Mouse (Mus musculus) MEL (cell line): Measurements from ENCODE around the gene Tubgcp4. TPM values are rescaled to one million over a fixed set of nuclear protein-coding genes. Genes with fewer than 3 reads are reported as not detected.
A peak's percentile ranks its signal among the peaks of the same experiment; 100 is the strongest.

Source experiments
- DNase-seq: peaks from one replicate; pipeline ENCODE4 v3.0.0; 2011; ENCODE audit warnings: low read depth, low spot score
- H3K27ac ChIP-seq: 2 replicates; pipeline ENCODE4 v1.5.1; 2012; ENCODE audit warnings: low read depth, mild to moderate bottlenecking, control low read depth, low read length, moderate library complexity; ENCODE audit not compliant: control insufficient read depth
- H3K27me3 ChIP-seq, 2 experiments: fragments of 150-350 bp in 1 of 2; sonication (generic) in 1 of 2; 2 replicates each; pipeline ENCODE4 v1.6.1; 2012; ENCODE audit warnings: low read length in 2 of 2, mild to moderate bottlenecking in 2 of 2, improper control_type of control experiment in 1 of 2, moderate library complexity in 1 of 2; ENCODE audit not compliant: insufficient read depth in 2 of 2, control insufficient read depth in 1 of 2
- H3K36me3 ChIP-seq, 2 experiments: 2 replicates each; pipeline ENCODE4 v1.6.1; 2012 to 2014; ENCODE audit warnings: low read length in 2 of 2, improper control_type of control experiment in 1 of 2, inconsistent platforms in 1 of 2, mild to moderate bottlenecking in 1 of 2; ENCODE audit not compliant: insufficient read depth in 2 of 2, control insufficient read depth in 1 of 2
- H3K4me1 ChIP-seq, 2 experiments: fragments of 150-350 bp in 1 of 2; sonication (generic) in 1 of 2; 2 replicates each; pipeline ENCODE4 v1.6.1; 2012; ENCODE audit warnings: low read length in 2 of 2, improper control_type of control experiment in 1 of 2, mild to moderate bottlenecking in 1 of 2; ENCODE audit not compliant: insufficient read depth in 2 of 2, control insufficient read depth in 1 of 2
- H3K4me3 ChIP-seq, 2 experiments: fragments of 150-350 bp in 1 of 2; sonication (generic) in 1 of 2; 2 replicates each; pipeline ENCODE4 v1.5.1; 2012; ENCODE audit warnings: low read depth in 2 of 2, low read length in 2 of 2, mild to moderate bottlenecking in 2 of 2, moderate library complexity in 2 of 2, control low read depth in 1 of 2, improper control_type of control experiment in 1 of 2; ENCODE audit not compliant: control insufficient read depth in 1 of 2, insufficient read depth in 1 of 2
- H3K79me2 ChIP-seq: 2 replicates; pipeline ENCODE4 v1.6.1; 2012; ENCODE audit warnings: mild to moderate bottlenecking, low read length, moderate library complexity; ENCODE audit not compliant: control insufficient read depth, poor library complexity, insufficient read depth
- H3K9ac ChIP-seq: 2 replicates; pipeline ENCODE4 v1.6.1; 2012; ENCODE audit warnings: low read depth, mild to moderate bottlenecking, control low read depth, low read length, moderate library complexity; ENCODE audit not compliant: control insufficient read depth, poor library complexity, severe bottlenecking
- H3K9me3 ChIP-seq: fragments of 150-350 bp; sonication (generic); replicated peaks from 2 replicates; pipeline ENCODE4 v1.6.1; 2012; ENCODE audit warnings: mild to moderate bottlenecking, low read length, improper control_type of control experiment, moderate library complexity; ENCODE audit not compliant: insufficient read depth
- BHLHE40 ChIP-seq: IDR thresholded peaks from 2 replicates; pipeline ENCODE4 v1.6.1; 2012; ENCODE audit warnings: low read depth, mild to moderate bottlenecking, inconsistent platforms, low read length, improper control_type of control experiment, borderline replicate concordance
- CHD1 ChIP-seq: IDR thresholded peaks from 2 replicates; pipeline ENCODE4 v1.6.1; 2012; ENCODE audit warnings: low read depth, mild to moderate bottlenecking, inconsistent platforms, low read length, improper control_type of control experiment
- E2F4 ChIP-seq: IDR thresholded peaks from 2 replicates; pipeline ENCODE4 v1.6.1; 2011; ENCODE audit warnings: low read depth, low read length, improper control_type of control experiment, borderline replicate concordance
- ELF1 ChIP-seq: IDR thresholded peaks from 2 replicates; pipeline ENCODE4 v1.6.1; 2014; ENCODE audit warnings: low read depth, mild to moderate bottlenecking, inconsistent platforms, low read length, improper control_type of control experiment, moderate library complexity
- ETS1 ChIP-seq: IDR thresholded peaks from 2 replicates; pipeline ENCODE4 v1.6.1; 2012; ENCODE audit warnings: low read depth, mild to moderate bottlenecking, inconsistent platforms, low read length, improper control_type of control experiment, moderate library complexity
- GATA1 ChIP-seq: IDR thresholded peaks from 2 replicates; pipeline ENCODE4 v1.6.1; 2011; ENCODE audit warnings: low read depth, low read length, improper control_type of control experiment
- HCFC1 ChIP-seq: IDR thresholded peaks from 2 replicates; pipeline ENCODE4 v1.6.1; 2012; ENCODE audit warnings: low read depth, mild to moderate bottlenecking, inconsistent platforms, low read length, improper control_type of control experiment, moderate library complexity
- JUND ChIP-seq: IDR thresholded peaks from 2 replicates; pipeline ENCODE4 v1.6.1; 2011; ENCODE audit warnings: low read depth, mild to moderate bottlenecking, improper control_type of control experiment, low read length
- KAT2A ChIP-seq: conservative IDR thresholded peaks from 2 replicates; pipeline ENCODE4 v1.6.1; 2012; ENCODE audit warnings: low read depth, low read length, improper control_type of control experiment, inconsistent platforms
- MAX ChIP-seq: IDR thresholded peaks from 2 replicates; pipeline ENCODE4 v1.6.1; 2011; ENCODE audit warnings: low read length, improper control_type of control experiment
- MAZ ChIP-seq: IDR thresholded peaks from 2 replicates; pipeline ENCODE4 v1.6.1; 2012; ENCODE audit warnings: low read depth, mild to moderate bottlenecking, inconsistent platforms, low read length, improper control_type of control experiment
- MXI1 ChIP-seq: IDR thresholded peaks from 2 replicates; pipeline ENCODE4 v1.6.1; 2011; ENCODE audit warnings: mild to moderate bottlenecking, low read depth, low read length, improper control_type of control experiment
- MYB ChIP-seq: IDR thresholded peaks from 2 replicates; pipeline ENCODE4 v1.6.1; 2011; ENCODE audit warnings: mild to moderate bottlenecking, low read depth, low read length, improper control_type of control experiment
- MYC ChIP-seq: IDR thresholded peaks from 2 replicates; pipeline ENCODE4 v1.6.1; 2011; ENCODE audit warnings: low read depth, mild to moderate bottlenecking, low read length, improper control_type of control experiment, moderate library complexity
- POLR2A ChIP-seq, 2 experiments: IDR thresholded peaks; 2 replicates each; pipeline ENCODE4 v1.6.1; 2011 to 2012; ENCODE audit warnings: low read length in 2 of 2, mild to moderate bottlenecking in 2 of 2, control low read depth in 1 of 2, improper control_type of control experiment in 1 of 2, low read depth in 1 of 2, moderate library complexity in 1 of 2; ENCODE audit not compliant: control insufficient read depth in 1 of 2, insufficient read depth in 1 of 2, poor library complexity in 1 of 2
- POLR2AphosphoS2 ChIP-seq: IDR thresholded peaks from 2 replicates; pipeline ENCODE4 v1.6.1; 2011; ENCODE audit warnings: low read length, improper control_type of control experiment
- RAD21 ChIP-seq: IDR thresholded peaks from 2 replicates; pipeline ENCODE4 v1.6.1; 2011; ENCODE audit warnings: mild to moderate bottlenecking, low read depth, low read length, improper control_type of control experiment
- RCOR1 ChIP-seq: IDR thresholded peaks from 2 replicates; pipeline ENCODE4 v1.6.1; 2012; ENCODE audit warnings: low read depth, mild to moderate bottlenecking, inconsistent platforms, low read length, improper control_type of control experiment
- SIN3A ChIP-seq: IDR thresholded peaks from 2 replicates; pipeline ENCODE4 v1.6.1; 2012; ENCODE audit warnings: low read length, improper control_type of control experiment, inconsistent platforms
- SMC3 ChIP-seq: IDR thresholded peaks from 2 replicates; pipeline ENCODE4 v1.6.1; 2011; ENCODE audit warnings: low read depth, low read length, improper control_type of control experiment
- TAL1 ChIP-seq: IDR thresholded peaks from 2 replicates; pipeline ENCODE4 v1.6.1; 2012; ENCODE audit warnings: mild to moderate bottlenecking, inconsistent platforms, low read length, moderate library complexity, mixed read lengths
- TCF12 ChIP-seq: IDR thresholded peaks from 2 replicates; pipeline ENCODE4 v1.6.1; 2014; ENCODE audit warnings: low read depth, mild to moderate bottlenecking, inconsistent platforms, low read length, improper control_type of control experiment, moderate library complexity
- USF2 ChIP-seq, 2 experiments: IDR thresholded peaks; 2 replicates each; pipeline ENCODE4 v1.6.1; 2011 to 2012; ENCODE audit warnings: improper control_type of control experiment in 2 of 2, low read length in 2 of 2, borderline replicate concordance in 1 of 2, inconsistent platforms in 1 of 2, low read depth in 1 of 2, mild to moderate bottlenecking in 1 of 2; ENCODE audit not compliant: insufficient read depth in 1 of 2
- ZMIZ1 ChIP-seq: IDR thresholded peaks from 2 replicates; pipeline ENCODE4 v1.6.1; 2012; ENCODE audit warnings: low read depth, mild to moderate bottlenecking, inconsistent platforms, low read length, improper control_type of control experiment, moderate library complexity
- ZNF384 ChIP-seq: IDR thresholded peaks from 2 replicates; pipeline ENCODE4 v1.6.1; 2012; ENCODE audit warnings: low read depth, mild to moderate bottlenecking, inconsistent platforms, low read length, improper control_type of control experiment
- polyA plus RNA-seq, 2 experiments: library from polyadenylated mRNA; stranded (reverse) in 1 of 2; unstranded in 1 of 2; fragments of >175 nt in 1 of 2; fragments of >200 nt in 1 of 2; gene quantifications; 2 replicates each; pipeline versions ENCODE4 v1.2.1 to v1.2.4; 2012; ENCODE audit warnings: low replicate concordance in 2 of 2, low read depth in 1 of 2; ENCODE audit not compliant: insufficient read length in 2 of 2, insufficient read depth in 1 of 2, missing spikeins in 1 of 2
- total RNA-seq: library from RNA; depleted of rRNA; stranded (reverse); fragments of 300-350 nt; gene quantifications from 2 replicates; pipeline ENCODE4 v1.2.3, GENCODE M21; 2012

Tubgcp4 gene
- total and polyA plus RNA-seq, 3 experiments, result 31.3 to 38.9 TPM; not detected in 1

DNA sequence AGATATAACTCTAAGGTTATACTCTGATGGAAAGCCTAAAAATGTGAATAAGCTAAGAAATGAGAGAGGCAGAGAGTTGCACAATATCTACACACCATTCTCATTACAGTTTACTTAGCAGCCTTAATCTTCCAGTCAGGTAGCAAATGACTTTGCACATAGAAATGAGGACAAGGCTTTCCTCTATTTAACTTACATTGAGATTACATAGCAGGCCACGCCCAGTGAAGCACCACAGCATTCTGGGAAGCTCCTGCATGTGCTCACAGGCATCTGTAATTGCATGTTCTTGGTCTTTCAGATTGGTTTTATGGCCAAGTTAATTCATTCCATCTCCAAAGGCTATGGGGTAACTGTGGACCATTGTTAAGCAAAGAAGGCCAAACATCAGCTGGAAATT lies 37.6 kb upstream of the Tubgcp4 start:
- Histone ChIP-seq H3K4me3 (no peak overlapping the region), H3K4me1 (peaks cover 3 to 6% of the 10 kb centered on the region in 2 experiments; a peak in 2 of 4 replicates), H3K9ac (no peak overlapping the region), H3K27me3 (no peaks in the 10 kb centered on the region), H3K36me3 (peaks cover 0 to 9% of the 10 kb centered on the region in 2 experiments; a peak in 2 of 4 replicates), H3K9me3 (no peaks in the 10 kb centered on the region), H3K27ac (no peak overlapping the region), H3K79me2 (peaks cover 4% of the 10 kb centered on the region)
- peak; percentile 45 for DNase-seq
- TF ChIP-seq KAT2A (no peak), MYC (peak; percentile 63; the same call in 1 of the 2 replicates), ELF1 (no peak), MAX (0 out of 2 replicates have a peak, but pooled peaks have one; percentile 27)

- peaks cover 31% of the 10 kb centered on the region for H3K79me2 ChIP-seq
- peak; percentile 42 for DNase-seq
- no peak overlapping the region for H3K9ac ChIP-seq
- peaks cover 0 to 20% of the 10 kb centered on the region in 2 experiments; a peak in 2 of 4 replicates for H3K36me3 ChIP-seq
- H3K9me3 ChIP-seq, result no peaks in the 10 kb centered on the region
- peaks cover 6 to 13% of the 10 kb centered on the region in 2 experiments for H3K4me1 ChIP-seq
- H3K27me3 ChIP-seq, result no peaks in the 10 kb centered on the region
- no peak overlapping the region for H3K4me3 ChIP-seq
- no peak for TF ChIP-seq SIN3A
- TF ChIP-seq JUND, result no peak
- TF ChIP-seq CHD1, result no peak
- no peak for TF ChIP-seq SMC3
- TF ChIP-seq USF2 (IDR thresholded peaks at IDR 0.05; ENCODE audit: borderline replicate concordance in 1 of 2, insufficient read depth in 1 of 2, low read depth in 1 of 2, low read length in 2 of 2), result no peak
- TF ChIP-seq POLR2AphosphoS2, result 0 out of 2 replicates have a peak, but pooled peaks have one; percentile 25
- TF ChIP-seq HCFC1, result no peak
- no peak for TF ChIP-seq ETS1
- 0 out of 4 replicates have a peak, but pooled peaks of 1 of the 2 experiments have one; percentile 20 for TF ChIP-seq POLR2A (IDR thresholded peaks at IDR 0.05; ENCODE audit: control insufficient read depth in 1 of 2, insufficient read depth in 1 of 2, low read depth in 1 of 2, low read length in 2 of 2, poor library complexity in 1 of 2)
- TF ChIP-seq, all 39 proteins: peak for 2
- no peak overlapping the region for H3K27ac ChIP-seq
Observed at GRCm38 (mm10) chr2:121137371-121137770, 33.1 kb upstream of the Tubgcp4 start.

- peaks cover 0 to 26% of the 10 kb centered on the region in 2 experiments; a peak in 2 of 4 replicates for H3K36me3 ChIP-seq
- peak; percentile 76 for DNase-seq
- no peaks in the 10 kb centered on the region for H3K27me3 ChIP-seq
- peak overlapping the region; percentile 85 for H3K27ac ChIP-seq
- peaks cover 5 to 14% of the 10 kb centered on the region in 2 experiments; a peak in 3 of 4 replicates for H3K4me1 ChIP-seq
- H3K9me3 ChIP-seq, result no peaks in the 10 kb centered on the region
- H3K4me3 ChIP-seq, result peak overlapping the region; percentile 84 to 92
- H3K9ac ChIP-seq, result peak overlapping the region; percentile 81
- peaks cover 31% of the 10 kb centered on the region for H3K79me2 ChIP-seq
- TF ChIP-seq POLR2AphosphoS2 (peak; percentile 66; the same call in 1 of the 2 replicates), GATA1 (no peak), MAX (no peak; the same call in 1 of the 2 replicates), E2F4 (no peak), RCOR1 (no peak), ZNF384 (no peak), TCF12 (no peak), HCFC1 (no peak), MYB (no peak), BHLHE40 (peak; percentile 70; the same call in 1 of the 2 replicates), MXI1 (peak; percentile 81), JUND (no peak), ZMIZ1 (no peak), MAZ (no peak), RAD21 (no peak), TAL1 (no peak), SMC3 (no peak)
Observed at GRCm38 (mm10) chr2:121139266-121140017, 31.0 kb upstream of the Tubgcp4 start.
